Mouse (Mus musculus): ENCODE results near the gene Fmo5. TPM values are rescaled to one million over a fixed set of nuclear protein-coding genes. Genes with fewer than 3 reads are reported as not detected.

Gene Fmo5
- polyA plus RNA-seq, 1 experiment from 2014 or later, result 0.43 TPM

DNA sequence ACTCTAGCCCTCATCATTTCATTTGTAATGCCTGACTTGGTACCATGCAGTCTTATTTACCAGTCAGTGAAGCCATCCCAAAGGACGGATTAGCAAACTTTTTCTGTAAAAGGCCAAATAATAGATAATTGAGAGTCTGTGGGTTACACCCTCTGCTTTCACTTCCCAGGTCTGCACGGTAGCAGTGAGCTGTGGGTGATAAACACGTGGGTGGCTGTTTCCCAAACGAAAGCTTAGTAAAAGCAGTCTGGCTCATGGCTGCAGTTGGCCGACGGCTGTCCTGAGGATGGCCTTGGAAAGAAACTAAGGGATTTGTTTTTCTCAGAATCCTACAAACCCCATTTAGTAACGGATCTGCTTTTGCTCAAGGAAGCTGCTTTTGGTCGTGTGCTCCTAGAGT is 32.6 kb downstream of the Fmo5 start:
- H3K9me3 ChIP-seq (replicated peaks), result no peaks in the 10 kb centered on the region
- H3K4me1 ChIP-seq, result peaks cover 17% of the 10 kb centered on the region

DNA sequence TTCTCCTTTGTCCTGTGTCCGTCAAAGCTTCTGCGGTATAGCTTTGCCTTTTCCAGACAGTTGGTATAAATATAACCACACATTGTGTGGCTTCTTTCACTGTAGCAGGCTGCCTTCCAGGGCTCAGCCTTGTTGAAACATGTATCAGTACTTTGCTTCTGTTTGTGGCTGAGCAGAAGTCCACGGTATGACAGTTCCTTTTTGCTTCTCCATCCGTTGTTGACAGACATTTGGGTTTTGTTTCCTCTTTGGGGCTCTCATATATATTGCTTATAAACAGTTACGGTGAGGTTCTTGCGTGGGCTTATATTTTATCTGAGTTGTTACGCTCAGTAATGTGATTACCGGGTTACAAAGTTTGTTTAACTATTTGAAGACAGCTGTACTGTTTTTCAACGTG is 36.9 kb downstream of the Fmo5 start:
- no peak overlapping the region for H3K27ac ChIP-seq
- no peak overlapping the region for H3K4me3 ChIP-seq
- H3K4me1 ChIP-seq, result no peaks in the 10 kb centered on the region
- H3K4me2 ChIP-seq, result no peak overlapping the region
- 93% methylated on average over 9 of the region's 9 CpGs for WGBS
- no peak overlapping the region for H3K9ac ChIP-seq
- peaks cover 55% of the 10 kb centered on the region for H3K36me3 ChIP-seq (ENCODE audit: poor library complexity, severe bottlenecking)
- ATAC-seq, result no peak
- H3K9me3 ChIP-seq (replicated peaks), result no peaks in the 10 kb centered on the region
- no peaks in the 10 kb centered on the region for H3K27me3 ChIP-seq

More for the DNA sequence above, 32.6 kb downstream of the Fmo5 start:
- ATAC-seq, result no peak
- Histone ChIP-seq H3K4me3 (no peak overlapping the region), H3K27ac (no peak overlapping the region), H3K27me3 (no peaks in the 10 kb centered on the region), H3K4me2 (no peak overlapping the region), H3K36me3 (ENCODE audit: poor library complexity, severe bottlenecking) (peaks cover 19% of the 10 kb centered on the region), H3K9ac (no peak overlapping the region)
- 72% methylated on average over 8 of the region's 8 CpGs for WGBS

DNA sequence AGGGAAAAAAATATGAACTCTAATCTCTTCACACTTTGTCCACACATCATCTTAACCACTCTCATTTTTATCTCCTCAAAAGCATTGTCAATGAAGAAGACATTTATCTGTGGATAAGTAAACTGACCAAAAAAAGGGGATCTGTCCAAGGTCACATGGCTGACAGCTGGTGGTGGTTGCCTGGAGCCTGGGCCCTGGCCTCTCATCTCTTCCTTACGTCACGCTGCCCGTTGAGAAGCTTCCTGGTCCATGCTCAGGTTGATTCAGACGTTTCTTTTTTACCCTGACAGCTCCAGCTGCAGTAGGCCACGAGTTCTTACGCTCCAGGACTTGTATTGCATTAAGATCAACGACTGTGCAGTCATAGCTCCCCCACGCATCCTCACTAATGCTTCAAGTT is 37.5 kb downstream of the Fmo5 start:
- Histone ChIP-seq H3K4me1 (no peaks in the 10 kb centered on the region), H3K36me3 (ENCODE audit: poor library complexity, severe bottlenecking) (peaks cover 57% of the 10 kb centered on the region), H3K4me3 (no peak overlapping the region), H3K27ac (no peak overlapping the region), H3K4me2 (no peak overlapping the region), H3K27me3 (no peaks in the 10 kb centered on the region), H3K9me3 (replicated peaks) (no peaks in the 10 kb centered on the region), H3K9ac (no peak overlapping the region)
- ATAC-seq, result no peak
- WGBS, result 76% methylated on average over 8 of the region's 8 CpGs

DNA sequence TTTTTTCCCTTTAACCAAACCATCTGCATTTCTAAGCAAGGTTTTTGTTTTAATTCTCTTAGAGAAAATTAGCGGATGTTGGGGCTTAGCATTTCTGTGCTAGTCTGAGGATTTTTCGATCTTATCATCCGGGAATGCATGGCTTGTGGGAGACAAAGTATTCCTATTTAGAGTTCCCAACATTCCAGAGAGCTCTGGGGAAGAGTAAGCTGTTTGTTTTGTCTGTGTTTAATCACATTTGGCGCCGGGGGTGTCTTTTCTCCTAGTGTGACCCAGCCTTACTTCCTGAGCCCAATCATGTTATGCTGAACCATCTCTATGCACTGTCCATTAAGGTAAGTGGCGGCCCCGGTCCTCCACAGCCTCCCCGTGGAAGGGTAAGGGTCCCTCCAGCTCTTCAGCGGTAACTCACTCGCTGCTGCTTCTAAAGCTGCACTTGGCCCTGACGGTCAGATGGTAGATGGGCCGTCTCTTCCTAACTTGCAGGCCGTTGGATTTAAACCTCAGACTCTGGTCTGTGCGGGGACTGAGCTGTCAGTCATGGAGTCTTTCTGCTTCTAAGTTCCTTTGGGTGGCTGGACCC is 38.6 kb downstream of the Fmo5 start:
- Histone ChIP-seq H3K27ac (no peak overlapping the region), H3K27me3 (no peaks in the 10 kb centered on the region), H3K9ac (no peak overlapping the region), H3K4me1 (no peaks in the 10 kb centered on the region), H3K36me3 (ENCODE audit: poor library complexity, severe bottlenecking) (peaks cover 62% of the 10 kb centered on the region), H3K9me3 (replicated peaks) (no peaks in the 10 kb centered on the region), H3K4me2 (no peak overlapping the region), H3K4me3 (no peak overlapping the region)
- ATAC-seq, result no peak
- 86% methylated on average over 14 of the region's 14 CpGs for WGBS

DNA sequence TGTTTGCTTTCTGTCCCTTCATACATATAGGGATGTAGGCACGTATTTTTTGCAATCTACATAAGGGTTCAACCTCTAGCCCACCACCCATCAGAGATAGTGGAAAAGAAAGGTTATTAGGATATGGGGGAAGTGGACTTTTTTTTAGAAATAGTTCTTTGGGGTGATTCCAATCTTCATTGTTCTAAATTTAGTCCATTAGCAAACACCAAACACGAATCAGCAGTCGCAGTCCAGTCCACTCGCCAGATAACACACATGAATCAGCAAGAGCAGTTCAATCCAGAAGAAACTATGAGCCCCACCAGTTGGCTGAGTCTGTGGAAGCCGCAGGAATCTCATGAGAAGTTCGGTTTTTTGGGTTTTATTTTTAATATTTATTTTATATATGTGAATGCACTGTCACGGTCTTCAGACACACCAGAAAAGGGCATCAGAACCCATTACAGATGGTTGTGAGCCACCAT is 46.1 kb downstream of the Fmo5 start, which contains the start of gene Gm17651:
Gene Gm17651 (minus strand): TSS at position 51 of the 467 bp plus-strand sequence.
- H3K4me3 ChIP-seq, result no peak within 1 kb of the TSS
- no peak within 1 kb of the TSS for H3K27ac ChIP-seq
- H3K9me3 ChIP-seq (replicated peaks), result no peaks in the 10 kb centered on the region
- no peaks in the 10 kb centered on the region for H3K4me1 ChIP-seq
- 92% methylated on average over 7 of the region's 7 CpGs for WGBS
- H3K4me2 ChIP-seq, result no peak within 1 kb of the TSS
- H3K27me3 ChIP-seq, result peaks cover 2% of the 10 kb centered on the region; the same call in 1 of the 2 replicates
- H3K9ac ChIP-seq, result no peak within 1 kb of the TSS
- no peak for ATAC-seq
- peaks cover 14% of the 10 kb centered on the region for H3K36me3 ChIP-seq (ENCODE audit: poor library complexity, severe bottlenecking)

DNA sequence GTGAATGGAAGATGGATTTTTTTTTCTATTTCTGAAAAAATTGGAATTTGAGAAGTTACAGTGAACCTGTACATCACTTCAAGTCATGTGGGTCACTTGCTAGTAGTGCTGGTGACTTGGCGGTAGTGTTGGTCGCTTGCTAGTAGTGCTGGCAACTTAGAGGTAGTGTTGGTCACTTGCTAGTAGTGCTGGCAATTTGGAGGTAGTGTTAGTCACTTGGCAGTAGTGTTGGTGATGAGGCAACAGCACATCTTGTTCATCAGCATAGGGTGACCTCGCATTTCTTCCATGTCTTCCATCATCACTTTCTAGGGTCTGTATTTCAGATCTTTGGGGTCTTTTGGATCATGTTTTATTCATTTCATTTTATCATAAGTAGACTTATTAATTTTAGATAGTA is 47.5 kb downstream of the Fmo5 start:
- peaks cover 5% of the 10 kb centered on the region; the same call in 1 of the 2 replicates for H3K36me3 ChIP-seq (ENCODE audit: poor library complexity, severe bottlenecking)
- H3K4me2 ChIP-seq, result no peak overlapping the region
- H3K4me1 ChIP-seq, result peaks cover under 1% of the 10 kb centered on the region; the same call in 1 of the 2 replicates
- no peaks in the 10 kb centered on the region for H3K9me3 ChIP-seq (replicated peaks)
- no peak overlapping the region for H3K27ac ChIP-seq
- no peak overlapping the region for H3K9ac ChIP-seq
- no peak for ATAC-seq
- H3K27me3 ChIP-seq, result peaks cover 12% of the 10 kb centered on the region; the same call in 1 of the 2 replicates
- H3K4me3 ChIP-seq, result no peak overlapping the region
- WGBS, result 96% methylated on average over 3 of the region's 3 CpGs

DNA sequence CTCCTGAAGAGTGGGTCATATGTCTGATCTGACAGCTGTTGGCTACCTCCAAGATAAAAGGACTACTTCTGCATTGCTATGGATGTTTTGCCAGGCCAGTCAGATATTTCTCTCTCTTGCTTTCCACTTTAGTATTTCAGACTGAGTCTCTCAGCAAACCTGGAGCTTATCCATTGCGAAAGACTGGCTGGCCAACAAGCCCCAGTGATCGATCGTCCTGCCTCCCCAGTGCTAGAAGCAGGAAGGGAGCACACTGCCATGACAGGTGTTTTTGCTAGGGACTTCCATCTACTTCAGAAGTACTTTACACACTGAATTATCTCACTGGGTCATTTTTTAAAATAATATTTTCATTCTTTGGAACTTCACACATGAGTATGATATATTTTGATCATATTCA is 49.8 kb downstream of the Fmo5 start:
- Histone ChIP-seq H3K4me2 (no peak overlapping the region), H3K4me1 (peaks cover 14% of the 10 kb centered on the region), H3K9ac (no peak overlapping the region), H3K27me3 (peaks cover 32% of the 10 kb centered on the region), H3K4me3 (no peak overlapping the region), H3K27ac (no peak overlapping the region), H3K36me3 (ENCODE audit: poor library complexity, severe bottlenecking) (no peaks in the 10 kb centered on the region), H3K9me3 (replicated peaks) (no peaks in the 10 kb centered on the region)
- WGBS, result 96% methylated on average over 3 of the region's 3 CpGs
- ATAC-seq, result no peak

DNA sequence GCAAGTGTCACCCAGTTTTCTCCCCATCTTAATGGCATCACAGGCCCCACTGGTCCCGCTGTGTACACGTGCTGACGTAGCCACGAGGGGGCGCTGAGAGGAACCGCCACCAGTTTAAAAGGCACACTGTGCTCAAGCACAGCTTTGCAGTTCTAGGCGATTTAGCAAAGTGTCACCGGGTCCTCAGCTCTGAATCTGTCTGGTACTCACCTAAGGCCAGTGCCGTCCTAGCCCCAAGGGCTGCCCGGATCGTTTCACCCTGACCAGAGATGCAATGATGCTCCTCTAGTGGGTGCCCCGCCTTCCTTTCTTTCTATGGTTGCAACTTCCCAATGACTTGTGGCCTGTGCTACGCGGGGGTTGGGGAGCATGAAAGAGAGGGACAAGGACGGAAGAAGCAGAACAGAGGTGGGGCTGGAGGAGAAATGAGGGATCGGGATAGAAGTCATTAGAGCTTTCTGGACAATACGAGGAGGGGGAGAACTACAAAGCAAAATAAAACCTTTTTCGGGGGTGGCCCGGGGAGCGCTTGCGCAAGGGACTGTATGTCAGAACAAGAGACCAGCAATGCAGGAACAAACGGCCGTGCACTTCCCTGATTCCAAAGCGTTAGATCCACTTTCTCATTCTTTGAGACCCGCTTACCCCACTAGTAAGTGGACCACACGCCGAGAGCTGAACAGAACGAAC is 52.2 kb downstream of the Fmo5 start:
- ATAC-seq, result peak; percentile 81
- under 1% methylated on average over 28 of the region's 28 CpGs for WGBS
- Histone ChIP-seq H3K4me2 (peak overlapping the region; percentile 74), H3K36me3 (ENCODE audit: poor library complexity, severe bottlenecking) (no peaks in the 10 kb centered on the region), H3K9me3 (replicated peaks) (no peaks in the 10 kb centered on the region), H3K27ac (no peak overlapping the region), H3K4me3 (peak overlapping the region; percentile 40), H3K4me1 (peaks cover 22% of the 10 kb centered on the region), H3K27me3 (peaks cover 43% of the 10 kb centered on the region), H3K9ac (peak overlapping the region; percentile 50; the same call in 1 of the 2 replicates)

DNA sequence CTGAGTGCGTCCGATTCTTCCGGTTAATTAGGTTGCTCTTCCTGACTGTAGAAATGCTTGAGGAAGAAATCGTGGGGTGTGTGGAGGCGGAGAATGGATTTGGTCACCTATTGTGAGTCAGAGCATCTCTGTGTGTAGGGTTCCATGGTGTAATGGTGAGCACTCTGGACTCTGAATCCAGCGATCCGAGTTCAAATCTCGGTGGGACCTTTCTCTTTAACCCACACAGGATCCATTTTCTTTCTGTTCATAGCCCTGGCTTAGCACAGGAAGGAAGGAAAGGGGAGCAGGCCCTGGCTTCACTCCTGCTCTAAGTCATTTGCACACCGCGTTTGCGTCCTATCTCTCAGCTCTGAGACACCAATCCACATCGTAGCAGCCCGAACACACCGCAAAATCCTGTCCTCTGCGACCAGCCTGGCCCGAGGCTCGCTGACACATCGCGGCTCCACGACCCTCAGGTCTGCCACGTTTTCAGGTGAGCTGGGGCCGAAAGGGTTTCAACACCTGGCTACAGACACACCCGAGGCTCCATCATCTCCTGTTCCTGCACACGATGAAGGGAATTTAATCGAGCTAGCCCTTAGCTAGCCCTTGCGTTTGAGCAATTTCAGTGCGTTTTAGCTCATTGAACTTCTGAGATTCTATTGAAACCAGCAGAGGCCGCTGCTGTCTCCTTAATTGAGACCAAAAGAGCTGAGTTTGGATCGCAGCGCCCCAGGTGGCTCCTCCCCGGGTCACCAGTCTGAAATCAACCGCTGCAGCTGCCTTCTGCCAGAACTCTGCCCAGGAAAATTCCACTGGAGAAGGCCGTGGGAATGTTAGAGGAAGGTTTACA is 52.9 kb downstream of the Fmo5 start:
- Histone ChIP-seq H3K36me3 (ENCODE audit: poor library complexity, severe bottlenecking) (no peaks in the 10 kb centered on the region), H3K9me3 (replicated peaks) (no peaks in the 10 kb centered on the region), H3K4me2 (peak overlapping the region; percentile 74), H3K9ac (peak overlapping the region; percentile 50), H3K4me1 (peaks cover 22% of the 10 kb centered on the region), H3K27ac (no peak overlapping the region), H3K27me3 (peaks cover 44% of the 10 kb centered on the region), H3K4me3 (peak overlapping the region; percentile 40)
- ATAC-seq, result peak; percentile 46
- under 1% methylated on average over 33 of the region's 33 CpGs for WGBS

DNA sequence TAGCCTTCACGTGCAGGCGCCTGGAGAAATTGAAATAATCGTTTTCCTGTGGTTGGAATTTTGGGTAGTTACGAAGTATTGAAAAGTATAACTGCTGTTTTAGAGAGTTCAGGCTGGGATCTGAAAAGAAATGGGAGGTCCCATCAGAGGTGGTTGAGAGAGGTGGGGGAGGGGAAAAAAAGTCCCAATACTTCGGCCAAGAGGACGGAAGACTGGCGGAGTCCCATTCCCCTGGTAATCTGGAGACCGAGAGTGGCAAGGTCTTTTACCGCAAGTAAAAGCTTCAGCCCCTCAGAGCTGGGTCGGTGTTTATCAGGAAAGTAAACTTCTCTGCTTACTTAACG is 53.5 kb downstream of the Fmo5 start:
- Histone ChIP-seq H3K4me1 (peaks cover 22% of the 10 kb centered on the region), H3K4me2 (peak overlapping the region; percentile 74), H3K9ac (no peak overlapping the region), H3K9me3 (replicated peaks) (no peaks in the 10 kb centered on the region), H3K27ac (no peak overlapping the region), H3K36me3 (ENCODE audit: poor library complexity, severe bottlenecking) (no peaks in the 10 kb centered on the region), H3K4me3 (peak overlapping the region; percentile 40), H3K27me3 (peaks cover 47% of the 10 kb centered on the region)
- ATAC-seq, result no peak
- 2% methylated on average over 11 of the region's 11 CpGs for WGBS

DNA sequence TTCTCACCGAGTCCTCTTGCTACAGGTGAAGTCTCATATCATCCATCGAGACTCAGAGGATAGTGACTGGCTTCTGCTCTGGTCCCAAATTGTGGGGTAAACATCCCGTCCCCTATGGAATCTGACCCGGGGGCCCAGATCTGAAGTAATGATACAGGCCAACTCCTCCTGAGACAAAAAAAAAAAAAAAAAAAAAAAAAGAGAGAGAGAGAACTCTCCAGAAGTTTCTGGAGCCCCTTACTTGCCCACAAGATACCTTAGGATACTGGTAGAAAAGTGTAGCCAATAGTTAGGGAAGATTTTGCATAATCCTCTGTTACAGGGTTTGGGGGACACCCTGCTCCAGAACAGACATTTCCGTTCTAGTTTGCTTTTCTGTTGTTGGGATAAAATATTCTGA is 54.0 kb downstream of the Fmo5 start:
- H3K9me3 ChIP-seq (replicated peaks), result no peaks in the 10 kb centered on the region
- peaks cover 22% of the 10 kb centered on the region for H3K4me1 ChIP-seq
- no peak overlapping the region for H3K27ac ChIP-seq
- no peak overlapping the region for H3K4me3 ChIP-seq
- H3K9ac ChIP-seq, result no peak overlapping the region
- no peak for ATAC-seq
- peak overlapping the region; percentile 74 for H3K4me2 ChIP-seq
- WGBS, result 29% methylated on average over 5 of the region's 5 CpGs
- H3K36me3 ChIP-seq (ENCODE audit: poor library complexity, severe bottlenecking), result no peaks in the 10 kb centered on the region
- H3K27me3 ChIP-seq, result peaks cover 47% of the 10 kb centered on the region
